Mouse (Mus musculus): ENCODE measurements around the gene Dgke.

DNA sequence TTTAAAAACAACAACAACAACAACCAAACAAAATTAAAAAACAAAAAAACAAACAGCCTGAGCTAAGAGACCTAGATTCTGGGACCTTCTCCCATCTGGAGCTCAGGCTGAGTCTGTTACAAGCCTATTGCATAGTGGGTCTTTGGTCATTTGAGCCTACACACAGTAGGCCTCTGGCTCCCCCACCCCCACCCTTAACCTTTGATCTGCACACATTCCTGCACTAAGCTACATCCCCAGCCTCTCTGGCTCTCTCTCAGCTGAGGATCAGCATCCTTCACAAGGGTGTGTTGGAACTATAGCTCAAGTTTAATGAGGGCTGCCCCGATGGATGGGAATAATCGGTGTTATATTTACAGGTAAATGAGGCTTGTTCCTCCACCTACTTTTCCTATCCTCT lies 71.0 kb downstream of the Dgke start:
- TF ChIP-seq CTCF (IDR thresholded peaks at IDR 0.05; ENCODE audit: control insufficient read depth, insufficient read depth, insufficient read length) (no peak), MYOD1 (IDR thresholded peaks at IDR 0.05; ENCODE audit: control insufficient read depth, insufficient read length, low read depth) (no peak), USF1 (IDR thresholded peaks at IDR 0.05; ENCODE audit: low read depth) (no peak), MAX (IDR thresholded peaks at IDR 0.05) (no peak), CEBPB (IDR thresholded peaks at IDR 0.05; ENCODE audit: low read depth) (no peak)
